Mouse (Mus musculus) adrenal gland, postnatal 10 days (tissue): ENCODE measurements around the gene Rtkn2. TPM values are rescaled to one million over a fixed set of nuclear protein-coding genes. Genes with fewer than 3 reads are reported as not detected.

Source experiments
- DNase-seq: peaks from one replicate; pipeline ENCODE4 v3.0.0; 2021; ENCODE audit warnings: mixed read lengths
- total RNA-seq, 2 experiments: library from RNA; stranded (reverse); gene quantifications; 2 replicates each; pipeline ENCODE4 v1.2.3; 2021

The Rtkn2 gene
- total RNA-seq, 2 experiments from 2014 or later = 1.3 to 1.8 TPM

DNA sequence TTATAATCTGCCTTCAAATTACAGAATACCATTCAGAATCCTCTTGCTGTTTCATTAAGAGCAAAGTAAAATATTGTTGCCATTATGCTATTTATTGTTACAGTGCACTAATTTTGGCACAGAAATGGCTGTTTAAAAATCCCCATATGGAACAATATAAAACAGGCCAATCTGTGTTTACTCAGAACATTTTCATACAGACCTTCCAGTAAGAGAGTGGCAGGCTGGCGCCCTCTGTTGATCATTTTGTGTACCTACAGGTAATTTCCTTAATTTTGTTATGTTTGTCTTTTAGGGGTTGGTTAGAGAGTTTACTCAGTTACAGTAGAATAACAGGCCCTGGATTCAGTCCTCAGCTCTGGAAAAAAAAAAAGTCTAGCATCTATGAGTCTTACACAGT lies 16.8 kb downstream of the Rtkn2 start:
- DNase-seq = no peak

DNA sequence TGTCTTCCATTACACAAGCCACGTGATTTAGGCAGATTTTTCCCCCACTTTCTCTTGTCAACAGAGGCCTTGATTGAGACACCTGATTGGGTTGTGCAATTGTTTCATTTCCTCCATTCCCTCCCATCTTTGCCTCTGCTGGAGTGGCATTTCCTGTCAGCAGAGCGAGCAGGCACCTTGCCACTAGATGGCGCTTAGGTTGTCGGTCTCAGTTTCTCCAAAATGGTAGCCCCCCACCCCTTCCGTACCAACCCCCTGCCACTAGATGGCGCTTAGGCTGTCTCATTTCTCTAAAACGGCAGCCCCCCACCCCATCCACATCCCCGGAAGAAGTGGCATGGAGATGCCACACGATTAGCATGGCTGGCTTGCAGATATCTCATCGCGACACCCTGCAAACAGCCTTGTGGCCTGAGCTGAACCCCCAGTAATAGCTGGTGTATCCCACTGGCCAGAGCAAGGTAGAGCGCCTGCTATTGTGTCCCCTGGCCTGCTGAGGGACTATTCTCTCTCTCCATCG lies 18.8 kb downstream of the Rtkn2 start:
- peak; percentile 70 for DNase-seq

DNA sequence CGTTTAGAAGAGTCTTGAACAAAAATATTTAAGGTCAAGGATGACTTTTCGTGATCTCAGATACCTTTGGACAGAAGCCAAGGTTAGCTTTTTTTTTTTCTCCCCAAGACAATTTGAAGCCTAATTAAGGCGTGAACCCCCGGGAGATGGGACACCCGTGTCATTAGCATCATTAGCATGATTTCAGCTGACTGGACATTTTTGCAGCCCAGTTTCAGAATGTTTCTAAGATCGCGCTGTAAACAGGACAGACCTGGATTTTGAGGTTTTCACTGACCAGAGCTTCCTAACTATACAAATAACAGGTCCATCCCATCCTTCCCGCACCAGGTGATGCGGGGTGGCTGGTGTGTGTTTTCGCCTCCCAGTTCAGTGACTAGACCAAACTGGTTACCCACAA lies 19.8 kb downstream of the Rtkn2 start:
- DNase-seq = no peak

- DNase-seq = no peak
Observed at GRCm38 (mm10) chr10:68001456-68001855, 22.1 kb downstream of the Rtkn2 start.

DNA sequence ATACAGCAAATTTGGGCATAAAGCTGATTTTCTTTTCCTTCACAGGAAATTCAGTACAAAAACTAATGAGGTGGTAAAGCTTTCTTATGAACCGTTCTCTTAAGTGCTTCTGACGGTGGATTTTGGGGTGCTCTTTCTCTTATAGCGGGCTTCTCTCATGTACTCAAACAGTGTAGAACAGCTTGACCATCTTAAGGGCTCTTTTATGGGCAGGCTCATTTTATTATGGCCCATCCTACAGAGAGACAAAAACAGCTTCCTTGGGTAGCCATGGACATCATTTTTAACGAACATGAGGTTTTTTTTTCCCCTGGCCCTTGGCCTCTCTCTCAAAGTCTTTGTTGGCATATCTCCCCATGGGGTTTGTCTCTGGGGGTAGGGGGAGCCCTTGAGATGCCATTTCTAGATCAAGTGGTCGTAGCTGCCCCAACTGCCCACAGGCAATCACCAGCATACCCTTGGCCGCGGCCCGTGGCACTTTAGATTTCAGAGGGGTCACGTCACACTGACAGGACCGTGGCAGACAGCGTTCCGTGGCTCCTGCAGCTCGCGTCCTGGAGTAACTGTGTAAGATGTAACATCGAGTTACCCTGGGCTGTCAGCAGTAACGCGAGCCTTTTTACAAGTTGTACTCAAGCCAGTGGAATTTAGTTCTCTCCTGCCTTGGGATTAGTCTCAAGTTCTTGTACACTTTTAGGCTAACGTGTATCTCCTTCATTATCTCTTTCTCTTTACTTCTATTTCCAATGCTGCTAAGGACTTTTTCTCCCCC lies 24.5 kb downstream of the Rtkn2 start:
- DNase-seq = no peak

DNA sequence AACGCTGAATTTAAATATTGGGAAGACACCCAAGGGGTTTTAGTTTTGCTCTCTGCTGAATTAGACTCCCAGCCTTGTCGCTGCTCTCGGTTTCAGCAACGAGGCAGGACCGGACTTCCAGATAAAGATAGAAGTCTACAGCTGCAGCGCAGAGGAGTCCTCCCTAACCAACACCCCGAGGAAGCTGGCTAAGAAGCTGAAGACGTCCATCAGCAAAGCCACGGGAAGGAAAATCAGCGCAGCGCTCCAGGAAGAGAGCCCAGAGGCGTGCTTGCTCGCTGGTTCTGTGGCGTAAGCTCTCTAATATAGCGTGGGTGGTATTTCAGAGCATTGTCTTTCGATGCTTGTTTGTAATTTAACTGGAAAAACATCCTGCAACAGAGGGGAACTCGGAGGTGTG lies 26.0 kb downstream of the Rtkn2 start:
- DNase-seq = no peak

GRCm38 (mm10) chr10:68006491-68006890 lies 27.1 kb downstream of the Rtkn2 start:
- no peak for DNase-seq

GRCm38 (mm10) chr10:68007103-68007502 lies 27.7 kb downstream of the Rtkn2 start:
- no peak for DNase-seq

- DNase-seq = peak; percentile 34
Observed at GRCm38 (mm10) chr10:68008198-68008955, 29.0 kb downstream of the Rtkn2 start.

DNA sequence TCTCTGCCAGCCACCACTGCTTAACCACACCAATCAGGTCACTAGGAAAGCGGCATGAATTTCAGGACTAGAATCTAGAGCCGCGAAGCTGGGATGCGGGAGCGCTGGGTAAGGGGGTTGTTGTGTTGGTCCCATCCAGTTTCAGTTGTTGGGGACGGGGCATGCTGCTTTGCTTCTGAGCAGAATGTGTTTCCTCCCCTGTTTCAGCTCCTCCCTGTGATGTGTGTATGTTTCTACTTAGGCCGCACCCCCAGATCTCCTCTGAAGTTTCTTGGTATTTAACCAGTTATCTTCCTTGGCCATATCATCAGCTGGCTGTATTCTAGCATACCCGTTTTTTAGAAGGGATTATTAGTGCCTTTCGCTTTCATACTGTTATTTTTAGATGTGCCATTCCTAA lies 29.9 kb downstream of the Rtkn2 start:
- DNase-seq = no peak

- no peak for DNase-seq
Observed at GRCm38 (mm10) chr10:68009867-68010266, 30.5 kb downstream of the Rtkn2 start.

DNA sequence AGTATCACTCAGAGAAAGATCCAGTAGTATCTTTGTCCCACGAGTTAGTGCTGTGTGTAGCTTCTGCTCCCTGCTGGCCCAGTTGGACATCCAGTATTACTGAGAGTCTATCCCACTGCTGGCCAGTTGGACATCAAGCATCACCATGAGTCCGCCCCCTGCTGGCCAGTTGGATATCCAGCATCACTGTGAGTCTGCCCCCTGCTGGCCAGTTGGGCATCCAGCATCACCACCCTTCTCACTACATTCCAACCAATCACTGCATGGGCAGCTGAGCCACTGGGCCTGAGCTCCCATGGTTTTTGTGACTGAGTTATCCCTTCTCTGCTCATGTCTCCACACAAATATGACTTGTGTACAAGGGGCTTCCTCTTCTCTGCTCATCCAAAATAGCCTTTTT lies 33.8 kb downstream of the Rtkn2 start:
- no peak for DNase-seq

- DNase-seq = no peak
Observed at GRCm38 (mm10) chr10:68020755-68021154, 41.4 kb downstream of the Rtkn2 start.

- DNase-seq = no peak
Observed at GRCm38 (mm10) chr10:68025660-68026059, 46.3 kb downstream of the Rtkn2 start.

- DNase-seq = no peak
Observed at GRCm38 (mm10) chr10:68028327-68029080, 49.1 kb downstream of the Rtkn2 start.

DNA sequence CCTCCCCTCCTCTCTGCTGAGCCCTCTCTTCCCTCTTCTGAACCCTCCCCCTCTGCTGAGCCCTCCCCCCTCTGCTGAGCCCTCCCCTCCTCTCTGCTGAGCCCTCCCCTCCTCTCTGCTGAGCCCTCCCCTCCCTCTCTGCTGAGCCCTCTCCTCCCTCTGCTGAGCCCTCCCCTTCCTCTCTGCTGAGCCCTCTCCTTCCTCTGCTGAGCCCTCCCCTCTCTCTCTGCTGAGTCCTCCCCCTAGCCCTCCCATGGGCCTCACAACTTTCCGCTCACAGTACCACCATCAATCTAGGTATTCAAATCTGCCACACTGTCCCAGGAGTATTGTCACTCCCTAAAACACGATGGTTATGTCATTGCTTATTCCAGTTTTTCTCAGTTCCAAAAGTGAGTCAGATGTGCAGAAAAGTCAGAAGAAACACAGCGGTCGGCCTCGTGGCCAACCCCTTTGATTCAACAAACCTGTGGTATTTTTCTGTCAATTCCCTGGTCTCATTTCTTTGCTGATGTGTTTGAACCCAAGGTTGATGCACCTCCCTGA lies 49.8 kb downstream of the Rtkn2 start:
- DNase-seq = no peak

GRCm38 (mm10) chr10:68030027-68030426 lies 50.7 kb downstream of the Rtkn2 start:
- no peak for DNase-seq

GRCm38 (mm10) chr10:68035707-68036367 lies 56.5 kb downstream of the Rtkn2 start:
- DNase-seq = no peak

DNA sequence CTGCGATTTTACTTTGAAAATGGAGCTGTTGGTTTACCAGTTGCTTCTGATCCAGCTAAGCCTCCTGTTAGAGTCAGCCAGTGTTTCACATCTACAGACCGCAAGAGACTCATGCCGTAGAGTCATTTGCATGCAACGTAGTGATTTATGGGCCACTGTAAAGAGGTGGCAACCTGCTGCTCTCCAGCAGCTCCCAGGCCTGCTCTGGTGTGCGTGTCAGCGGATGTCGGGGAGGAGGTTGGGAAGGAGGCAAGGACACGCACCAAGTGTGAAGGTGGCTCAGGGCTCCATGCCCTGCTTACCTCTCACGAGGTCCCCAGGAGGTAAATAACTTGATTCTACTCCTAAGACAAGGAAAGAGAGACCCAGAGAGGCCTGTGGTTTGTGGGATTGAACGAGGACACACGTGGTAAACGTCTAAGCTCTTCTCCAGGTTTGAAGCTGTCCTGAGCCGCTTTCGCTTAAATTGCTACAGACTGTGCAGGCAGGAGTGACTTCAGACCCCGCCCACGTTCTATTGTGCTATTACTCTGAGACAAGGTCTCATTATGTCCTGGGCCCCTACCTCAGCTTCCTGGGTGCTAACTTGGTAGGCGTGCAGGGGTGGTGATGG lies 57.1 kb downstream of the Rtkn2 start:
- DNase-seq = no peak

DNA sequence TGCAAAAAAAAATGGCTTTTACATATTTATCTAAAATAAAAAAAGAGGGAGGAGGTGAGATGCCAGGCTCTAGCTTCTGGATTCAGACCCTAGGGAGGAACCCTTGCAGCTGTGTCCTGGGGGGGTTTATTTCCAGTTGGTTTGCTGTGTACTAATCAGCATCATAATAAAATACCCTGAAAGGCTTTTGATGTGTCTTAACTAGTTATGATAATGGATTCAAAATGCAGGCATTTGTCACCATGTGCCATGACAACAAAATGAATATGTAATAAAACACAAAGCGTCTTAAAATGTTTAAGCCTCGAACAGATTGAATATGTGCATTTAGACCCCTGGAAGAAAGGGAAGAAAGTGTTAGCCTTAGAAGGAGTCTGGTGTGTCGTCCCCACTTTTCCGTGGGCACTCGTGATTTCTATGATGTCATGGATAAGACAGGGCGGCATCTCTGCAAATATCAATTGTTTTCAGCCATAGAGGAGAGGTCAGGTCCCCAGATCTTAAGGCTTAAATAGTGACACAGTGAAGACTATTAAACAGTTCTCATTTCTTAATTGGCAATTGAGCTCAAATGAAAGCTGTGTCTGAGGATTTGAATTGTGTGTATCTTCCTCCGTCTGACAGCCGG lies 59.7 kb downstream of the Rtkn2 start:
- no peak for DNase-seq

GRCm38 (mm10) chr10:68039641-68040205 lies 60.4 kb downstream of the Rtkn2 start:
- no peak for DNase-seq
